Mouse (Mus musculus) limb, embryonic 13.5 days (tissue): ENCODE data around the gene Heg1. TPM values are rescaled to one million over a fixed set of nuclear protein-coding genes. Genes with fewer than 3 reads are reported as not detected.

ENCODE experiments used
- ATAC-seq: fragments of 200-750 bp; cut with Nextera tagmentation; 2 replicates; pipeline ENCODE4 v1.8.0; 2017; ENCODE audit warnings: low read depth, moderate number of reproducible peaks, moderate TSS enrichment; ENCODE audit not compliant: low FRiP score
- H3K27ac ChIP-seq: fragments of 300-500 bp; sonication (generic); 2 replicates; pipeline ENCODE4 v1.5.1; 2015; ENCODE audit warnings: inconsistent platforms, mild to moderate bottlenecking, moderate library complexity
- H3K27me3 ChIP-seq: fragments of 300-500 bp; sonication (generic); 2 replicates; pipeline ENCODE4 v1.6.1; 2015; ENCODE audit warnings: mild to moderate bottlenecking, inconsistent platforms
- H3K36me3 ChIP-seq: fragments of 300-500 bp; sonication (generic); 2 replicates; pipeline ENCODE4 v1.6.1; 2015; ENCODE audit warnings: inconsistent platforms, mild to moderate bottlenecking, moderate library complexity
- H3K4me1 ChIP-seq: fragments of 300-500 bp; sonication (generic); 2 replicates; pipeline ENCODE4 v1.6.1; 2015; ENCODE audit warnings: inconsistent platforms
- H3K4me2 ChIP-seq: fragments of 300-500 bp; sonication (generic); replicated peaks from 2 replicates; pipeline ENCODE4 v1.6.1; 2015; ENCODE audit warnings: inconsistent platforms, mild to moderate bottlenecking, moderate library complexity
- H3K4me3 ChIP-seq: fragments of 300-500 bp; sonication (generic); 2 replicates; pipeline ENCODE4 v1.5.1; 2015; ENCODE audit warnings: moderate library complexity, mild to moderate bottlenecking, inconsistent platforms
- H3K9ac ChIP-seq: fragments of 300-500 bp; sonication (generic); 2 replicates; pipeline ENCODE4 v1.6.1; 2015; ENCODE audit warnings: mild to moderate bottlenecking, inconsistent platforms
- H3K9me3 ChIP-seq: fragments of 300-500 bp; sonication (generic); 2 replicates; pipeline ENCODE4 v1.6.1; 2016; ENCODE audit warnings: inconsistent platforms
- WGBS: fragments of 180-500 bp; shearing (Covaris S2); methylation state at CpG from one replicate; pipeline ENCODE4 v1.1.7; 2015; 5-methylcytosine and 5-hydroxymethylcytosine counted together
- polyA plus RNA-seq: library from polyadenylated mRNA; unstranded; fragments of >200 nt; fragmentation: Nextera tagmentation; extraction: Ambion mirVana; gene quantifications from 2 replicates; pipeline ENCODE4 v1.2.1, GENCODE M21; 2015

Gene Heg1
- polyA plus RNA-seq, 1 experiment from 2014 or later = 16.0 TPM

- ATAC-seq = no peak
- Histone ChIP-seq H3K9me3 (no peaks in the 10 kb centered on the region), H3K27me3 (no peaks in the 10 kb centered on the region), H3K27ac (no peak overlapping the region), H3K36me3 (peaks cover 42% of the 10 kb centered on the region), H3K4me2 (no peak overlapping the region), H3K4me1 (no peaks in the 10 kb centered on the region), H3K9ac (no peak overlapping the region), H3K4me3 (no peak overlapping the region)
- 86% methylated on average over 8 of the region's 8 CpGs for WGBS
Observed at GRCm38 (mm10) chr16:33755293-33755692, 71.1 kb downstream of the Heg1 start.

DNA sequence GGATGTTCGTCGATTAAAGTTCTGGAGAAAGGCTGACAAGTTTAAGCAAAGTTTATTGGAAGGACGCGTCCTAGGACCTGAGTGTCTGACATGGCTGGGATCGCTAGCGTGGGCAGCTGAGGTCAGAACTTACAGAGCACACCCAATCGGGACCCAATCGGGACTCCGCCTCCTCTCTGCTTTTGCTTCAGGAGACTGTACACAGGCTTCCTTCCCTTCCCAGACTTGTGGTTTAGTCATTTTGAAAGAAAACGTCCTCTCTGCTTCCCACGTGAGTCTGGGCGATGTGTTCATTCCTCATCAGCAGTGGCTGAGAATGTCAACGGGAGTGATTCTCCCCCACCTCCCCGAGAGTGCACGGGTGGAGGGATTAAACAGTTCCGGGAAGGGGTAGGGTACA lies 71.8 kb downstream of the Heg1 start:
- no peak overlapping the region for H3K9ac ChIP-seq
- no peaks in the 10 kb centered on the region for H3K4me1 ChIP-seq
- WGBS = 64% methylated on average over 16 of the region's 16 CpGs
- H3K4me2 ChIP-seq = no peak overlapping the region
- no peak overlapping the region for H3K4me3 ChIP-seq
- H3K36me3 ChIP-seq = peaks cover 47% of the 10 kb centered on the region
- no peak for ATAC-seq
- H3K27me3 ChIP-seq = no peaks in the 10 kb centered on the region
- H3K27ac ChIP-seq = no peak overlapping the region
- no peaks in the 10 kb centered on the region for H3K9me3 ChIP-seq

DNA sequence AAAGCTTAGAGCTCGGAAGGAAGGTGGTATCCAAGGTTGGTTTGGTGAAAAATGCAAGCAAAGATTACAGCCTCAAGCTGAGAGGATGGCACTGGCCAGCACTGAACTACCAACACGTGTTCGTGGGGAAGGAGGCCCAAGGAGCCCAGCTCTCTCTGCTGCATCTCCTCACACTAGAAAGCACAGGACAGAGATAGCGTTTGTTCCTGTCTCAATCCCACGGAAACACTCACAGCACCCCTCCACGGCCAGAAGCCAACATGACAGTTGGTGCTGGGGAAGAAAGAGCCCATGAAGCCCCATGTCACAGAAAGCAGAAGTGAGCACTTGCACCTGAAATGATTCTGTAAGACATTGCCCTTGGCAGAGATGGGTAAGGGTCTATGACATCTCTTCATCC lies 72.2 kb downstream of the Heg1 start:
- 60% methylated on average over 6 of the region's 6 CpGs for WGBS
- Histone ChIP-seq H3K4me1 (no peaks in the 10 kb centered on the region), H3K4me2 (no peak overlapping the region), H3K9ac (no peak overlapping the region), H3K4me3 (no peak overlapping the region), H3K9me3 (no peaks in the 10 kb centered on the region), H3K27ac (no peak overlapping the region), H3K27me3 (no peaks in the 10 kb centered on the region), H3K36me3 (peaks cover 43% of the 10 kb centered on the region)
- no peak for ATAC-seq

GRCm38 (mm10) chr16:33759207-33759606 lies 75.0 kb downstream of the Heg1 start:
- Histone ChIP-seq H3K36me3 (peaks cover 40% of the 10 kb centered on the region), H3K4me3 (no peak overlapping the region), H3K27ac (no peak overlapping the region), H3K4me2 (no peak overlapping the region), H3K9ac (no peak overlapping the region), H3K4me1 (no peaks in the 10 kb centered on the region), H3K9me3 (no peaks in the 10 kb centered on the region), H3K27me3 (no peaks in the 10 kb centered on the region)
- 96% methylated on average over 7 of the region's 7 CpGs for WGBS
- no peak for ATAC-seq

DNA sequence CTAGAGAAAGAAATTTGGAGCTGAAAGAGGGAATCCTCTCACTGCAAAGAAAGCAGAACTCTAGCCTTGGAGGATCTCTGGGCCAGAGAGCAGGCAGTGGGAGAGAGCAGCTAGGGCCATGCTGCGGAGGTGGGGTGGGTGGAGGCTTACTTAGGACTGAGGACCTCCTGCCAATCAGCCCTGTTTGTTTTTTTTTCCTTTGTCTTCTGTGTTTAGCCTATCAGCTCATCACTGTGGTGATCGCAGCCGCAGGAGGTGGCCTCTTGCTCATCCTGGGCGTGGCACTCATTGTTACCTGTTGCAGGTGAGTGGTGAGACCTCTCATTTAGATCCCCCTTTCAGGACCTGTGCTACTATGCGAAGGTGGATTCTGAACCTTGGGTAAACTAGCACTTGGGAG lies 76.4 kb downstream of the Heg1 start:
- Histone ChIP-seq H3K4me3 (no peak overlapping the region), H3K4me2 (no peak overlapping the region), H3K9ac (no peak overlapping the region), H3K27ac (no peak overlapping the region), H3K27me3 (no peaks in the 10 kb centered on the region), H3K9me3 (no peaks in the 10 kb centered on the region), H3K4me1 (no peaks in the 10 kb centered on the region), H3K36me3 (peaks cover 30% of the 10 kb centered on the region)
- 54% methylated on average over 5 of the region's 5 CpGs for WGBS
- ATAC-seq = no peak

DNA sequence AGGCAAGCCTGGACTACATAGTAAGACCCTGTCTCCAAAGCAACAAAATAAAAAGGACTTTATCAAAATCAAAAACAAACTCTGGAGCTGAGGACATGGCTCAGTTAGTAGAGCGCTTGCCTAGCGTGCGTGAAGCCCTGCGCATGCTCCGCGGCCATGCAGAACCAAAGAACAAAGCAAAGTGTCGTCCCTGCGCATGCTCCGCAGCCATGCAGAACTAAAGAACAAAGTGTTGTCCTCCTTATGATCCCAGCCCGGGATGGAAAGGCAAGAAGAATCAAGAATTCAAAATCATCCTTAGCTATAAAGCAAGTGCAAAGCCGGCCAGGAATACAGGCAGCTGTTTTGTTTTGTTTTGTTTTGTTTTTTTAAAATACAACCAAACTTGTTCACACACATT lies 76.8 kb downstream of the Heg1 start:
- H3K4me1 ChIP-seq = no peaks in the 10 kb centered on the region
- H3K4me3 ChIP-seq = no peak overlapping the region
- no peak overlapping the region for H3K4me2 ChIP-seq
- H3K9ac ChIP-seq = no peak overlapping the region
- H3K27me3 ChIP-seq = no peaks in the 10 kb centered on the region
- no peak overlapping the region for H3K27ac ChIP-seq
- peaks cover 26% of the 10 kb centered on the region for H3K36me3 ChIP-seq
- 74% methylated on average over 11 of the region's 11 CpGs for WGBS
- H3K9me3 ChIP-seq = no peaks in the 10 kb centered on the region
- no peak for ATAC-seq

DNA sequence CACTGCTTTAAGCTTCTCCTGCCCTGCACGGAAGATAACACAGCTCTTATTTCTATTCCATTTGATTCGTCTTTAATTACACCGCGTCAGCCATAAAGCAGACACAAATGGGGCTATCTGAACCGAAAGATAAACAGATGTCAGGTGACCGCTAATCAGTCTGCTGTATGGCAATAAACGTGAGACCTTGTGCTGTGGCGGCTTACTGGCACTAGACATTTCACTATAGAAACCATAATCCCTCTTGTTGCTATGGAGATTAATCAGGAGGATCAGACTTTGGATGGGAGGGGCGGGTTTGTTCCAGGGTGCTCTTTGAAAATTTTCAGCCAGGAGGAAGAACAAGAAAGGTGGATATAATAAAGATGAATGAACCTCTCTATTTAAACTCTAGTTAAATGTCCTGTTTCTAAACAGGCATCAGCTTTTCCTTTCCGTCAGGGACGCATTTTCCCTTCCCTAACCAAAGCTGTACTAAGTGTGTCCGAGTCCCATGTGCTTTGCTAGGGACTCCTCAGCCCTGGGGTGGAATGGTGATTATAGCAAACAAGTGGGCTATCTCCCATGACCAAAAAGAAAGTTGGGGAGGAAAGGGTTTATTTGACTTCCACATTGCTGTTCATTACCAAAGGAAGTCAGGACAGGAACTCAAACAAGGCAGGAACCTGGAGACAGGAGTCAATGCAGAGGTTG lies 80.5 kb downstream of the Heg1 start:
- Histone ChIP-seq H3K4me1 (peaks cover 14% of the 10 kb centered on the region), H3K9ac (no peak overlapping the region), H3K4me2 (no peak overlapping the region), H3K4me3 (no peak overlapping the region), H3K9me3 (no peaks in the 10 kb centered on the region), H3K27me3 (no peaks in the 10 kb centered on the region), H3K27ac (no peak overlapping the region), H3K36me3 (peaks cover 13% of the 10 kb centered on the region)
- WGBS = 55% methylated on average over 12 of the region's 12 CpGs
- ATAC-seq = no peak

DNA sequence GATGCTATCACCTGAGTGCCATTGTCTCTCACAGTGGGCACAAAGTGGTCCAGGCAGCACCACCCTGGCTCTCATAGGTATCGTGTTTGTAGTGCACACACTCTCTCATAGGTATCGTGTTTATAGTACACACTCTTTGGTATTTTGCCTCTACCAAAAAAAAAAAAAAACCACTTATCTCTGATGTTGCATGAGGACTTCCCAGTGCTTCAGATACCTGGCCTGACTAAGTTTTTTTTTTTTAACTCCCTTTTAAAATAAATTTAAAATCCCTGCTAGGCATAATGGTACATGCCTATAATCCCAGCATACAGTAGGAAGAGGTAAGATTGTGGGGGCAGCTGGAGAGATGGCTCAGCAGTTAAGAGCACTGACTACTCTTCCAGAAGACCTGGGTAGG lies 81.3 kb downstream of the Heg1 start:
- no peak overlapping the region for H3K27ac ChIP-seq
- peaks cover 13% of the 10 kb centered on the region for H3K36me3 ChIP-seq
- 92% methylated on average over 2 of the region's 2 CpGs for WGBS

DNA sequence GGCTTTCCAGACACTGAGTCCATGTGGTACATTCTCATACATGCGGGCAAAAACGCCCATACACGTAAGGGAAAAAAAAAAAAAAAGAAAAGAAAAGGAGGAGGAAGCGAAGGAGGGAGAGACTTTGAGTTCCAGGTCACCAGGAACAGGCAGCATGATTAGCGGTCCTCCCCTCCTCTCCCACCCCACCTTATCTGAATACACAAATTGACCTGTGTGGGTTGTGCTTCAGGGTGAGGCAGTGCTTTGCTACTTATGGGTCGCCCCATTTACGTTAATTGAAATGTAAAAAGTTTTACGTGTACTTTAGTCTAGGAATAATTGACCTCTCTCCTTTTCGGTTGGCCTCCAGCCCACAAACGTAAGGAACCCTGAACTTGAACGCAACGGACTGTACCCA lies 82.1 kb downstream of the Heg1 start:
- no peaks in the 10 kb centered on the region for H3K27me3 ChIP-seq
- WGBS = 78% methylated on average over 12 of the region's 12 CpGs
- H3K9ac ChIP-seq = no peak overlapping the region
- no peaks in the 10 kb centered on the region for H3K9me3 ChIP-seq
- ATAC-seq = no peak
- H3K27ac ChIP-seq = no peak overlapping the region
- peaks cover 16% of the 10 kb centered on the region for H3K4me1 ChIP-seq
- no peak overlapping the region for H3K4me3 ChIP-seq
- H3K36me3 ChIP-seq = peaks cover 8% of the 10 kb centered on the region
- H3K4me2 ChIP-seq = no peak overlapping the region

More for the DNA sequence above, 81.3 kb downstream of the Heg1 start:
- H3K9ac ChIP-seq = no peak overlapping the region
- H3K4me1 ChIP-seq = peaks cover 16% of the 10 kb centered on the region
- no peaks in the 10 kb centered on the region for H3K9me3 ChIP-seq
- ATAC-seq = no peak
- no peak overlapping the region for H3K4me2 ChIP-seq
- H3K27me3 ChIP-seq = no peaks in the 10 kb centered on the region
- H3K4me3 ChIP-seq = no peak overlapping the region

- no peak overlapping the region for H3K4me3 ChIP-seq
- H3K9me3 ChIP-seq = no peaks in the 10 kb centered on the region
- H3K27me3 ChIP-seq = no peaks in the 10 kb centered on the region
- ATAC-seq = no peak
- no peak overlapping the region for H3K4me2 ChIP-seq
- peaks cover 8% of the 10 kb centered on the region for H3K36me3 ChIP-seq
- H3K9ac ChIP-seq = no peak overlapping the region
- peaks cover 16% of the 10 kb centered on the region for H3K4me1 ChIP-seq
- 63% methylated on average over 15 of the region's 15 CpGs for WGBS
- no peak overlapping the region for H3K27ac ChIP-seq
Observed at GRCm38 (mm10) chr16:33766757-33767156, 82.6 kb downstream of the Heg1 start.

DNA sequence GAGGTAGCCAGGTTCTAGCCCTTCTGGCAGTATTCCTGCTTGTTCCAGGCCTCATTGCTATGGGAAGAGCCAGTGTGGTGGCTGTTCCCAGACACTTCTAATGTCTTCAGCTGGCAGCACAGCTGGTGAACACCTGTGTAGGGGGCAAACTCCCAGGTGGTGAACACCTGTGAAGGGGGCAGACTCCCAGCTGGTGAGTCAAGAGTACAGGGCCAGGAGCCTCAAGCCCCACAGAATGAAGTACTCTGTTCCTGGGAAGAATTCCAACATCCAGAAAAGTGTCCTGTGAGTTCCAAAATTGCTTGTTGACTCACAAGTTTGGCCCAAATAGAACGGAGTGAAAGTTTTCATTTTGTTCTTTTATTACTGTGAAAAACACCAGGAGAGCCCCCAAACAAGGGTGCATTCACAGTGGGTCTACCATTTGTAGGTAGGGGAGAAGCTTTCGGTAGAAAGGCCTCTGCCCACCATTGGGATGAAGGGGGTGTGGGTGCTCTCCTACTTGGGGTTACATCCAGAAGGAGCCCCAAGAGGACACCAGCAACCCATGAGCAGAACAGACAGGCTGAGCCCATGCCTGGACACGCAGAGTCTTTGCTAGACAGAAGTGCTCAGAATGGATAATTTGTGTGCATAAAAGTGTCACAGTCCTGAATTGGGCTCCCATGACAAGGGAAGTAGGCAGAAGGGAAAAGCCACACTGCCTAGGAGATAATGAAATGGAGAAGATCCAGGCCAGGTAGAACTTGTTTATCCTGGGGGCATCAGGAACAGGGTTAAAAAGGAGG lies 84.5 kb downstream of the Heg1 start:
- no peak overlapping the region for H3K27ac ChIP-seq
- peaks cover 16% of the 10 kb centered on the region for H3K4me1 ChIP-seq
- H3K4me2 ChIP-seq = no peak overlapping the region
- H3K9me3 ChIP-seq = no peaks in the 10 kb centered on the region
- no peak for ATAC-seq
- no peaks in the 10 kb centered on the region for H3K27me3 ChIP-seq
- 82% methylated on average over 3 of the region's 3 CpGs for WGBS
- H3K4me3 ChIP-seq = no peak overlapping the region
- H3K9ac ChIP-seq = no peak overlapping the region
- peaks cover 4% of the 10 kb centered on the region for H3K36me3 ChIP-seq

GRCm38 (mm10) chr16:33769848-33770247 lies 85.7 kb downstream of the Heg1 start:
- ATAC-seq = no peak
- H3K36me3 ChIP-seq = peaks cover 4% of the 10 kb centered on the region; the same call in 1 of the 2 replicates
- no peak overlapping the region for H3K27ac ChIP-seq
- no peaks in the 10 kb centered on the region for H3K27me3 ChIP-seq
- no peak overlapping the region for H3K4me2 ChIP-seq
- peaks cover 16% of the 10 kb centered on the region for H3K4me1 ChIP-seq
- H3K4me3 ChIP-seq = no peak overlapping the region
- 66% methylated on average over 7 of the region's 7 CpGs for WGBS
- no peak overlapping the region for H3K9ac ChIP-seq
- no peaks in the 10 kb centered on the region for H3K9me3 ChIP-seq
